Mouse (Mus musculus) layer of hippocampus, adult 2 months (tissue): ENCODE results near the gene Plgrkt. TPM values are rescaled to one million over a fixed set of nuclear protein-coding genes. Genes with fewer than 3 reads are reported as not detected.
"Not testable (repeated sequence)": the region's sequence is repeated elsewhere in the genome, so short reads cannot be mapped to it uniquely, and the experiment has no call there.

Experiments used
- DNase-seq, 2 experiments: peaks; one replicate each; pipeline ENCODE4 v3.0.0; 2022; ENCODE audit warnings: low spot score in 2 of 2
- H3K27ac ChIP-seq: fragments of 200-600 bp; 2 replicates; pipeline ENCODE4 v1.8.1; 2022
- H3K4me3 ChIP-seq: fragments of 200-600 bp; 2 replicates; pipeline ENCODE4 v1.8.1; 2022; ENCODE audit warnings: mild to moderate bottlenecking
- CTCF ChIP-seq: fragments of 200-600 bp; conservative IDR thresholded peaks from 2 replicates; pipeline ENCODE4 v1.8.1; 2022; ENCODE audit warnings: antibody characterized with exemption, mild to moderate bottlenecking, moderate library complexity
- long read RNA-seq, 2 experiments: library from polyadenylated mRNA; stranded (forward); transcript quantifications; one replicate each; pipeline ENCODE4 v2.0.0; 2021; ENCODE audit warnings: borderline mapping rate in 2 of 2
- total RNA-seq, 2 experiments: library from RNA; stranded (reverse); gene quantifications; 2 replicates each; pipeline ENCODE4 v1.2.3; 2021

Gene Plgrkt
- 10 to 100 TPM; 26.4 to 27.6 TPM for total RNA-seq
- long read RNA-seq, experiment 1, transcript Plgrkt-208 (6 exons, 1,020 nt): major isoform, 6 of 12 reads
- long read RNA-seq, experiment 1, partial matches to known transcripts: 3 of 12 reads
- long read RNA-seq, experiment 1, other reads (novel, unspliced or antisense): 3 of 12 reads
- long read RNA-seq, experiment 2, transcript Plgrkt-208 (6 exons, 1,020 nt): major isoform, 12 of 18 reads
- long read RNA-seq, experiment 2, partial matches to known transcripts: 2 of 18 reads
- long read RNA-seq, experiment 2, other reads (novel, unspliced or antisense): 4 of 18 reads

DNA sequence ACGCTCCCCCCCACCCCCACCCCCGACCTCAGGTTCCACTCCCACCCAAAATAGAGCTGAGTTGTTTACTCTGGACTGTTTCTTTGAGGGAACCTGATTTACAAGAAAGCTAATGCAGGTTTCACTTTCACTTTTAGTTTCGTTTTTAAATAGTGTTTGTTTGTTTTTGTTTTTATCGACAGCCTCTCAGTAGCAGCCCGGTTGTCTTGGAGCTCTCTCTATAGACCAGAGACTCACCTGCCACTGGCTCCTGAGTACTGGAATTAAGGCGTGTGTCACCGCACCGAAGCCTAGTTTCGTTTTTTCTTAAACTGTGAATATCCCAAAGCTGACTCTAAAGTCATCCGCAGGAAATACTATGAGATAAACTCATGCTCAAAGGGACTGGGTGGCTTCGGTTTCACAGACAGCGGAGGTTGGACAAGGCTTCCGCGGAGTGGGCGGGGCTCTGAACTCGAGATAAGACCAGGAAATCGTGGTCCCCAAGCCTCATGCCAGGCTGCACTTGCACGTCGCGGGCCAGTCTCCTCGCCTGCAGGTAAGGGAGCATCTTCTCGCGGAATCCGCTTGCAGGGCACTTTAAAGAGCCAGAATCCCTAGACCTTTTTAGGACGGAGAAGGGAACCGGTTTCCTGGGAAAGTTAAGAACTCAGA lies at the start of gene Plgrkt, which contains the start of gene Cd274:
Gene Plgrkt (minus strand): TSS at position 422 of the 654 bp plus-strand sequence.
Gene Cd274 (plus strand): TSS at position 487 of the 654 bp plus-strand sequence.
- peak within 1 kb of the TSS; percentile 75 for H3K4me3 ChIP-seq
- DNase-seq: peak; percentile 22 to 36
- peak within 1 kb of the TSS; percentile 72 for H3K27ac ChIP-seq
- no peak for TF ChIP-seq CTCF

DNA sequence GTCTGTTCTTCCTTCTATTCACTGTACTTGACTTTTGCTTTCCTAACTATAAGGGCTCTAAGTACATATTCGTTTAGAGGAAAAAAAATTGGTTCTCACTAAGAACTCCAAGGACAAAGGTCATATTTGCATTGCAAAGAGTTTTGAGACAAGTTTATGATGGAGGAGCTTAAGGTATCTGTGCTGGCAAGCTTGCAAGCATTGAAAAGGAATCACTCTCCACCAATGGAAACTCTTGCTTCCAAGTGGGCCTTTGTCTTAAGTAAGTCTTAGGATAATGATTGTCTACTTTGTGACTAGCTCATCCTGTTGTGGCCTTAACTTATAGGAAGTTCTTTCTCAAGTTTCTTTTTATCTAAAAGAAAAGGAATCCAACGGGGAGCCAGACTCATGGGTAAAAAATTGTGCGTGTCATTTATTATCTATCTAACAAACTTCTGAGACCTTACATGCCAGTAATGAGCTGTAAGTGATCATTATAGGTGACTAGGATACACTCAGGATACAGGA lies 49.3 kb upstream of the Plgrkt start:
- no peak for TF ChIP-seq CTCF
- DNase-seq: no peak
- Histone ChIP-seq H3K4me3 (no peak overlapping the region), H3K27ac (no peak overlapping the region)

DNA sequence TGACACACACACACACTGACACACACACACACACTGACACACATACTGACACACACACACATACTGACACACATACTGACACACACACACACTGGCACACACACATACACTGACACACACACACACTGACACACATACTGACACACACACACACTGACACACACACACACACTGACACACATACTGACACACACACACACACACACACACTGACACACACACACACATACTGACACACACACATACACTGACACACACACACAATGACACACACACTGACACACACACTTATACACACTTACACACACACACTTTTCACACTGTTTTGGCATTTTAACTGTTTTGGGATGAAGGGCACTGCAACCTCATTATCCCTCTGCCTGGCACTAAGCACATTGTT lies 47.7 kb upstream of the Plgrkt start:
- DNase-seq, H3K27ac ChIP-seq, H3K4me3 ChIP-seq: not testable (repeated sequence)

DNA sequence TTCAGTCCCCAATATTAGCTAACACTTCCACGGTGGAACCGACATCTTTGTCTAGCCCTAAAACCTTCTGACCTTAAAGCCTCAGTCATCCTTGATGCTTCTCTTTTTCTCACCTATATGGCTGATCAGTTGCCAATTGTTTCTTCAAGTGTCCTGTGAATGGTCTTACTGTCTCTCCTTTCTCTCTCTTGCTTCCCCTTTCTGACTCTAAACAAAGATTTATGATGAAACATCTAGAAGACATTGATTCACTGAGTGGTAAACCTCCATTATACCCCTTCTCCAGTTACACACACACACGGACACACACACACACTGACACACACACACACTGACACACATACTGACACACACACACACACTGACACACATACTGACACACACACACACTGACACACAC lies 47.3 kb upstream of the Plgrkt start:
- Histone ChIP-seq H3K27ac (no peak overlapping the region), H3K4me3 (no peak overlapping the region)
- TF ChIP-seq CTCF: no peak
- DNase-seq: no peak

DNA sequence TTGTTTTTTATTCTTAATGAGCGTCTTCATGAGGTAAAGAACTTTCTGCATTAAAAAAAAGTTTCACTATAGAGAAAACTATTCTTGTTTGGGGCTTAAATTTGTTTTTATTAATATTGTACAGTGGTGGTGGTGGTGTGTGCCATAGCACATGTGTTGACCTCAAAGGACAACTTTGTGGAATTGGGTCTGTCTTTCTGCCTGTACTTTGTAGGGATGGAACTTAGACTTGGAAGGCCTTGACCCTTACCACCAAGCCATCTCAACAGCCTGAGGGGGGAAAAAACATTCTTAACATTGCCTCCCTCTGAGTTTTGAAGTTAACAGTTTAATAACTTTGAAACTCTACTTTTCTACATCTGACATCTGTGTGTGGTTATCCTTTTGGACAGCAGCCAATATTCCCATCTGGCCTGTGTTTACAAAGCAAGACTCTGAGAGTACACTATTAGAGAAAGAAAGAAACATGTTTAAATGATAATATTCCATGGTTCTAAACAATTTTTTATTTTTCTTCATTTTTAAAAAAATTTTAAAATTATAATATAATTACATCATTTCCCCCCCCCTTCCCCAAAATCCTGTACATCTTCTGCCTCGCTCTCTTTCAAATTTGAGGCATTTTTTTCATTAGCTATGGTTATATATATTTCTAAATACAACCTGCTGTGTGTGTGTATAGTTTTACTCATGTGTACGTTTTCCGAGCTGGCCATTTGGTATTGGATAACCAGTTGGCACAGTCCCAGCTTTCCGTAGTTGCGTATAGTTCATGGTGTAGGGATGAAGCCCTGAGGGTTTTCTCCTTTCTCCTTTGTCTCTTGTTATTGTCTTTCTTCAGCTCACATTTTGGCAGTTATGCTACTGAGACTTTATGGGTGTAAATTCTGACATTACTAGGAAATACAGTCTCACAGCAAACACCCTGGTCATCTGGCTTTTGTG lies 45.6 kb upstream of the Plgrkt start:
- TF ChIP-seq CTCF: no peak
- Histone ChIP-seq H3K4me3 (no peak overlapping the region), H3K27ac (no peak overlapping the region)
- DNase-seq: peak; percentile 34 to 52

DNA sequence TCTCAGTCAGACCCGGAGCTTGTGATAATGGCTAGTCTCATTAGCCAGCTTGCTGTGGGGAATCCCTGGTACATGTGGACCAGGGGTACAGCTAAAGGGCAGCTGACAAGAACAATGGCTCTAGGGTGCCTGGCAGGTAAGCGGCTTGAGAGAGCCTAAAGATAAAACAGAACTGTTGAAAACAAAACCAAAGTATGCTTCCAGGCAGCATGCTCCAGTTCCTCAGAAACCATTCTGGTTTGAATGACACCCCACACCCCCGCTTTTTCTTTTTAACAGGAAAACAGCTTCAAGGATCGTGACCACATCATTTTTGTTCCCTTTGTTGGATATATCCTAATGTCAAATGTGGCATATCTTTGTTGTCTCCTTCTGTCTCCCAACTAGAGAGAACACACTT lies 43.4 kb upstream of the Plgrkt start, which contains the start of gene Pdcd1lg2:
Gene Pdcd1lg2 (plus strand): TSS at position 301 of the 400 bp plus-strand sequence.
- no peak for TF ChIP-seq CTCF
- Histone ChIP-seq H3K4me3 (no peak within 1 kb of the TSS), H3K27ac (no peak within 1 kb of the TSS)
- no peak for DNase-seq

DNA sequence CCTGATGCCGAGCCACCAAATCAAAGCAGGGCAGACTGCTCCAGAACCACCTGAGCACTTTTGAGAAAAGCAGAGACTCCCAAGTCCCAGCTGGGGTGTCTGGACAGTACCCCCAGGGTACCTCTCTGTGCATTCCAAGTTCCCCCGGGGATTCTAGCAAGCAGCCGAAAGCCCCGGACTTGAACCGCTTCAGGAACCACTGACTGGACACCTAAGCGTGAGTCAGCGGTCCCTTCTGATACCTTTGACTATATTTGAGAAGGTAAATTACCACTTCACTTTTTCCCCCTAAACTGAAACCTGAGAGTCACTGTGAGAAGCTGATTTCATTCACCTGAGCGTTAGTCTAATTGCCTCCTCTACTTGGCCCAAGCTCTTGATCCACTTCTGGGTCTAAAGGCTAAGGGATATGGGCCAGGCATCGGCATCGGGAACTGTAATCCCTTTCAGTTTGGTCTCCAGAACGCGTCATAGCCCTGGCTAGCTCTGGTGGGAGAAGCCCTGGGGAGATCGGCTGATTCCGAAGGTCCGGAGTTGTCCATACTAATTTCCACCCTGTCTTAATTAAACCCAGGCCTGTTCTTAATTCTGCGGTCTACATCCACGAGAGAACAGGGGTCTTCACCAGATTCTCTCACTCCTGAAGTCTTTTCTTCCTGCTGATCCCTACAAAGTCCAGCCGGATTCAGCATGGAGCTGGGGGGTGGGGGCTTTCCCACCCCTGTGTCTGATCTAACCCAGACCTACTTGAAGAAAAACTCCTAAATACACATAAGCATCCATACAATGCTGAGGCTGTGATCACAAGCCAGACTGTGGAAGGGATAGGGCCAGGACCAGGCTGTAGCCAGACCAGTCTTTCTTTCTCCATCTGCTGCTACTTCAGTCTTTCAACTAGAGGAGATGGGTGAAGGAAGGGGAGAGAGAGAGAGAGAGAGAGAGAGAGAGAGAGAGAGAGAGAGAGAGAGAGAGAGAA lies 39.1 kb upstream of the Plgrkt start:
- Histone ChIP-seq H3K4me3 (no peak overlapping the region), H3K27ac (no peak overlapping the region)
- no peak for DNase-seq
- TF ChIP-seq CTCF: no peak

DNA sequence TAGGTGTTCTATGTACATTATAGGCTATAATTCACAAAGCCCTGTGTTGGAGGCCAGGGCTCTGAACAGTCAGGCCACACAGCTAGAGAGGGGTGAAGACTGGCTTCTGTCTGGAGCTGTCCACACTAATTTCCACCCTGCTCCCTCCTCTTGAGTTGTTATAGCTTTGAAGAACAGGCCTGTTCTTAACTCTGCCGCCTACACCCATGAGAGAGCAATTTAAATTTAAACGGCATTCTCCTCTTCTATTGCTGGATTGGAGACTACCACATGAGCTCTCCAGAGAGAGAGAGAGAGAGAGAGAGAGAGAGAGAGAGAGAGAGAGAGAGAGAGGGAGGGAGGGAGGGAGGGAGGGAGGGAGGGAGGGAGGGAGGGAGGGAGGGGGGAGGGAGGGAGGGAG lies 38.2 kb upstream of the Plgrkt start:
- Histone ChIP-seq H3K4me3 (no peak overlapping the region), H3K27ac (no peak overlapping the region)
- DNase-seq: no peak
- TF ChIP-seq CTCF: no peak

DNA sequence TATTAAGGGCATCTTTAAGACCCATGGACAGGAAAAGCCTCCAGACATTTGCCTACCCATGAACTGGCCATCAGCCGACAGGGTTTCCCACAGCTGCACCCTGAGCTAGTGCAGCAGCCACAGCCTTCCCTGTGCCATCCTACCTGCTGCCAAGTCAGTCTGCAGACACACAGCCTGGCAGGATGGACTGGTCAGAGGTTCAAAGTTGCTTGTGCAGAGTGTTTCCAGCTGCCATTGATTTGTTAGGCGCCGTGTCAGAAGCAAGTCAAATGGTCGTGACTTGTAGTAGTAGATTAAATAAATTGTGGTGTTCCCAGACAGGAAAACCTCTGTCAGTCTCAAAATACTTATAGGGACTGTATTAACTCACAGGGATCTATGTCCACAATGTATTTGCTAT lies 36.1 kb upstream of the Plgrkt start:
- no peak overlapping the region for H3K4me3 ChIP-seq
- no peak for TF ChIP-seq CTCF
- no peak for DNase-seq

DNA sequence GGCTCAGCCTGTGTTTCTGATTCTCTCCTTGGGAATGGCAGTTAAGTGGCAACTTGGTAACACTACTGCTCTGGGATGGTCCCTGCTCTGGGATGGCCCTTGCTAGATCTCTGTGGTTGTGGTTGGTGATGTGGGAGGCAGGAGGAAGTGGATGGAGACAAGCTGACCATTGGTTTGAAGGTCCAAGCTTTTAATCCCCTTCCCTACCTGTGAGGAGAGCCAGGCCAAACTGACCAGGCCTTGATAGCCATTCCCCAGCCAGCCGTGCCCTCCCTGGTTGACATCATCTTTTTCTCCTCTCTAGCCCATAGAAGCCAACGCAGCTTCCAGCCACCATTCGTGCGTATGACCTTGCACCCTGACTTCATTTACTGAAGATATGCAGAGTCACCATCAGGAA lies 35.4 kb upstream of the Plgrkt start:
- H3K4me3 ChIP-seq: no peak overlapping the region
- no peak for TF ChIP-seq CTCF
- DNase-seq: no peak

More for the DNA sequence above, 36.1 kb upstream of the Plgrkt start:
- H3K27ac ChIP-seq: no peak overlapping the region

DNA sequence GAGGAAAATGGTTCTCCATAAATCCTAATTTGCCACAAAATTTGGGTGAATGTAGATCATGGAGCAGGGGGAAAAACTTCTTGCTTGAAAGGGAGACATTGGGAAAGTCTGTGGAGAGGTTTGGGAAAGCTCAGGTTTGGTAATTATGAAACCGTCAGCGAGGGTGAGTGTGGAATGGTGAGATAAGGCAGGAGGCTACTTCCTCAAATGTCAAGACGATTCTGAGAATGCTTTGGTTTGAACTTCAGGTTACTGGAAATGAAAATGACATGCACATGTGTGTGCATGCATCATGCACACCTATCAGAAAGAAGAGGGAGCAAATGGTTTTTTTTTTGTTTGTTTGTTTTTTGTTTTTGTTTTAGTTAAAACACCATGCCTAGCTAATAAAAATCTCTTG lies 33.3 kb upstream of the Plgrkt start:
- no peak for DNase-seq
- no peak for TF ChIP-seq CTCF
- H3K27ac ChIP-seq: no peak overlapping the region

More for the DNA sequence above, 35.4 kb upstream of the Plgrkt start:
- H3K27ac ChIP-seq: no peak overlapping the region

DNA sequence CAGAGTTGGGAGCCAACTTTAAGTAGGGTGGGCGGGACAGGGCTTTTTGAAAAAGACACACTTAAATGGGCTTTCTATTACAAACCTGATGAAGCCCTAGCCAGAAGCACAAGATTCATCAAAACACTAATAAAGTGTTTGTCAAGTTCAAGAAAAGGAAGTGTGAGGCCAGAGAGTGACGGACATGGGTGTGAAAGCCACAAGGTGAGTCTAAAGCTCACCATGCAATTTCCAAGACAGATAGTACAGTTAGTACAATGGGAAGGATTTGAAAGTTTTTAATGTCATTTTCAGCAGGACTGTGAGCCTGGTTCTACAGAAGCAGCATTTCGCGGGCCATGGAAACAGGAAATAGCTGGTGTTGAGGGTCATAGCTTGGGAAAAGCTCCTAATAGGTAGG lies 32.6 kb upstream of the Plgrkt start:
- no peak overlapping the region for H3K4me3 ChIP-seq
- DNase-seq: no peak
- no peak for TF ChIP-seq CTCF
- H3K27ac ChIP-seq: no peak overlapping the region

More for the DNA sequence above, 33.3 kb upstream of the Plgrkt start:
- no peak overlapping the region for H3K4me3 ChIP-seq
